Mouse (Mus musculus) hindbrain, postnatal 0 days (tissue): ENCODE data around the gene 4930578C19Rik. TPM values are rescaled to one million over a fixed set of nuclear protein-coding genes. Genes with fewer than 3 reads are reported as not detected.
"Not testable (repeated sequence)": the region's sequence is repeated elsewhere in the genome, so short reads cannot be mapped to it uniquely, and the experiment has no call there.

Experiments used
- ATAC-seq: fragments of 200-750 bp; cut with Nextera tagmentation; 2 replicates; pipeline ENCODE4 v1.8.0; 2017; ENCODE audit warnings: mild to moderate bottlenecking, moderate TSS enrichment, moderate library complexity
- DNase-seq: peaks from one replicate; pipeline ENCODE4 v3.0.0-alpha.2; 2015; ENCODE audit warnings: low spot score
- H3K27ac ChIP-seq: fragments of 300-500 bp; sonication (generic); 2 replicates; pipeline ENCODE4 v1.5.1; 2014; ENCODE audit warnings: mild to moderate bottlenecking
- H3K27me3 ChIP-seq: fragments of 300-500 bp; sonication (generic); 2 replicates; pipeline ENCODE4 v1.6.1; 2014; ENCODE audit warnings: low read length, mixed read lengths; ENCODE audit not compliant: insufficient read depth
- H3K36me3 ChIP-seq: fragments of 300-500 bp; sonication (generic); 2 replicates; pipeline ENCODE4 v1.6.1; 2014; ENCODE audit warnings: low read length, mixed read lengths; ENCODE audit not compliant: insufficient read depth
- H3K4me1 ChIP-seq: fragments of 300-500 bp; sonication (generic); 2 replicates; pipeline ENCODE4 v1.6.1; 2014; ENCODE audit warnings: antibody characterized with exemption, low read length, mixed read lengths; ENCODE audit not compliant: insufficient read depth
- H3K4me2 ChIP-seq: fragments of 300-500 bp; sonication (generic); 2 replicates; pipeline ENCODE4 v1.6.1; 2014; ENCODE audit warnings: low read depth, mild to moderate bottlenecking, low read length, moderate library complexity, mixed read lengths
- H3K4me3 ChIP-seq: fragments of 300-500 bp; sonication (generic); 2 replicates; pipeline ENCODE4 v1.5.1; 2014; ENCODE audit warnings: low read length
- H3K9ac ChIP-seq: fragments of 300-500 bp; sonication (generic); replicated peaks from 2 replicates; pipeline ENCODE4 v1.6.1; 2014; ENCODE audit warnings: mild to moderate bottlenecking, low read length, moderate library complexity, mixed read lengths
- H3K9me3 ChIP-seq: fragments of 300-500 bp; sonication (generic); 2 replicates; pipeline ENCODE4 v1.6.1; 2016; ENCODE audit warnings: low read length, mixed read lengths
- CTCF ChIP-seq: IDR thresholded peaks from 2 replicates; pipeline ENCODE4 v1.5.1; 2016; ENCODE audit warnings: antibody characterized with exemption, control low read depth, low read depth
- WGBS: fragments of 180-500 bp; shearing (Covaris S2); extraction: QIAGEN DNeasy Blood & Tissue Kit; methylation state at CpG from one replicate; pipeline ENCODE4 v1.1.7; 2014; 5-methylcytosine and 5-hydroxymethylcytosine counted together
- polyA plus RNA-seq: library from polyadenylated mRNA; unstranded; fragments of >200 nt; fragmentation: Nextera tagmentation; extraction: Ambion mirVana; gene quantifications from 2 replicates; pipeline ENCODE4 v1.2.1, GENCODE M21; 2015
- total RNA-seq: library from RNA; depleted of rRNA; stranded (reverse); fragments of >200 nt; gene quantifications from 2 replicates; pipeline ENCODE4 v1.2.3, GENCODE M21; 2014

Gene 4930578C19Rik
- total and polyA plus RNA-seq, 2 experiments from 2014 or later, result 0.69 to 2.2 TPM

DNA sequence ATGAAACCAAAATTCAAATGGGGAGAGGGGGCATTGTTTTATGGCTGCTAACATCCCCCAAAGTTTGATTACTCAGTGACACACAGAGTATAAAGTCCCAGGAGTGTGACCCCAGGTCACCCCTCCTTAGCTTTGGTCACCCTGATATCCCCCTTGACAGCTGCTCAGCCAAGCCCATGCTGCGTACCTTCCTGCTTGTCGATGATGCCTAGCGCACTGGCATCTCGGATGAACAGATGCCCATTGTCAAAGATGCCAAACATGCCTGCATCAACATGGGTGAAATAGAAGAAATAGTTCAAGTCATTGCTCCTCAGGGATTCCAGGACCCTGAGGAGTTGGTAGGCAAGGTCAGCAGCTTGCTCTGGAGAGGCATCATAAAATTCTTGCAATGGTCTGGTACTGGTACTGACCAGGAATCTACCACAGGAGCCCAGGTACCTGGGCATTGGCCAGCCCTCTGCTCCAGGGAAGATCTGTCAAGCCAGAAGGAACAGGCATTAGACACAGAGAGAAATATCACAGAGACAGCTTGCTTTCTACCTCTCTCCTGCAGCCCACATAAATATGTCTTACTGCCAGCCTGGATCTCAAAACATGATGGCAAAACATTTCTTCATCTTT is 40.9 kb downstream of the 4930578C19Rik start:
- no peak overlapping the region for H3K4me2 ChIP-seq
- no peak overlapping the region for H3K4me3 ChIP-seq
- TF ChIP-seq CTCF, result no peak
- ATAC-seq (no peak), DNase-seq (no peak)
- H3K9ac ChIP-seq, result no peak overlapping the region
- H3K4me1 ChIP-seq, result no peaks in the 10 kb centered on the region
- H3K36me3 ChIP-seq, result no peaks in the 10 kb centered on the region
- WGBS, result 88% methylated on average over 4 of the region's 4 CpGs
- H3K27ac ChIP-seq, result no peak overlapping the region
- H3K27me3 ChIP-seq, result no peaks in the 10 kb centered on the region
- H3K9me3 ChIP-seq, result no peaks in the 10 kb centered on the region

DNA sequence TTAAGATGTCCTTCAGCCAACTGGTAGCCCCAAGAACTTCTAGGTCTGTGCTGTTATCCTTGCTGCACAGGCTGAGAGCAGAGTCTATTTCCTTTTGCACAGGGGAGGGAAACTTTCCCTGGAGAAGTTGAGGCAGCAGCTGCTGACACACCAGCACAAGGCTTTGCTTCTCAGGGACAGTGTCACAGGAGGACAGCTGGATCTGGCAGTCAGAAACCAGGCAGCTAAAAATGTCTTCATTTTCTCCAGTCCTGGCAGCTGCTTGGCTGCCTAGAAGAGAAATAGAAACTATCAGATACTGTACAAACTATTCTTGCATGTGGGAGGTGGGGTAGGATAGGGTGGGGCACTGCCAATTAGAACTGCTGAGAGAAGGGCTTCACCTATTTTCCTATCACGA is 42.2 kb downstream of the 4930578C19Rik start:
- no peak for ATAC-seq
- WGBS, result 66% methylated on average over 1 of the region's 1 CpGs

DNA sequence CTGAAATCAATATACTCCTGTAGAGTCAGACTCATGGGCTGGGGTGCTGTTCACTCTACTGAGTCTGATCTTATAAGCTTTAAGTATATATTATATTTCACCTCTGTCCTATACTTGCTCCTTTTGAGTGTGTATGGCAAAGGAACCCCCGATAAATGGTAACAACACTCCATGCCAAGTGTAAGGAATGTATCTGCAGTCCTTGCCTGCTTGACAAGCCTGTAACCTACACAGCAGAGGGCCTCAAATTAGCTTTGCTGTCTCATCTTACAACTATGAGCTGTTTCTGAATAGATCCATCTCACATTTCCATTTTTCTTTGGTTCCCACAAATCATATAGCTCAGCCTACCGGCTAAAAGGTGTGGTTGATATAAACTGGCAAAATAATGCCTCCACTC is 46.6 kb downstream of the 4930578C19Rik start:
- H3K4me1 ChIP-seq, result no peaks in the 10 kb centered on the region
- no peaks in the 10 kb centered on the region for H3K36me3 ChIP-seq
- H3K9ac ChIP-seq, result no peak overlapping the region
- no peak overlapping the region for H3K27ac ChIP-seq
- no peaks in the 10 kb centered on the region for H3K27me3 ChIP-seq
- no peak overlapping the region for H3K4me2 ChIP-seq
- ATAC-seq, result no peak
- 93% methylated on average over 2 of the region's 2 CpGs for WGBS
- DNase-seq, result no peak
- no peak overlapping the region for H3K4me3 ChIP-seq
- TF ChIP-seq CTCF, result no peak
- H3K9me3 ChIP-seq, result no peaks in the 10 kb centered on the region

More for the DNA sequence above, 42.2 kb downstream of the 4930578C19Rik start:
- no peak for DNase-seq
- no peaks in the 10 kb centered on the region for H3K4me1 ChIP-seq
- no peak overlapping the region for H3K4me3 ChIP-seq
- H3K27ac ChIP-seq, result no peak overlapping the region
- H3K36me3 ChIP-seq, result no peaks in the 10 kb centered on the region
- TF ChIP-seq CTCF, result no peak
- no peaks in the 10 kb centered on the region for H3K27me3 ChIP-seq
- no peak overlapping the region for H3K4me2 ChIP-seq
- no peak overlapping the region for H3K9ac ChIP-seq
- no peaks in the 10 kb centered on the region for H3K9me3 ChIP-seq

DNA sequence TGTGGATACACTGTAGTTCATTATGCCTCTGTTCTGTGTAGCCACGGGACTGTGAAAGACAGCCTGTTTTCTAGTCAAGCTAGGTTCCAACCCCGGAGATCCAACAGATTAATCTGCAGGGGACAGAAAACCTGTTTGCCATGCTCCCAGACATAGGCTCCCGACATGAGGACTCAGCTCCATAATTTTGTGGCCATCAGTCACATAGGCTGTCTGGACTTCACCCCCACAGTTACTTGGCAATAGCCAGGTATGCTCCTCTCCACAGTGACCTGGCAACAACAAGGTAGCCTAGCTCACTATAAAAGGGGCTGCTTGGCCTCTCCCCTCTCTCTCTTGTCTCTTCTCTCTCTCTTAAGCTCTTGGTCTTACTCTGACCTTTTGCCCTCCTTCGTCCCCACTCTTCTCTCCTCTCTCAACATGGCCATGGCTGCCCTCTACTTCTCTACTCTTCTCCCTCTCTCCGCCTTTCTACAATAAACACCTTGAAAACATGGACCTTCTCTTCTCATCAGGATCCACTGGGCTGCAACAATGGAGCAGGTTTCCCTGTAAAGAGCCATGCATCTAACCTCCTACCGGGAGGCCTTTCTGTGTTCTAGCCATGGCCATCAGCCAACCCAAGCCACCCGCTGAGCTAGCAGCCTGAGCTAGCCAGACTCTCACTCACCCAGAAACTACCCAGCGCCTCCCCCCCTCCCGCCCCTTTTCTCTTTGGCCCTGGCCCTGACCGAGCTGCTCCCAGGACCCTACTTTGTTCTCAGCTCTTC is 49.9 kb downstream of the 4930578C19Rik start:
- 81% methylated on average over 10 of the region's 10 CpGs for WGBS
- Histone ChIP-seq H3K4me3 (no peak overlapping the region), H3K9ac (no peak overlapping the region), H3K4me2 (no peak overlapping the region), H3K27me3 (no peaks in the 10 kb centered on the region), H3K36me3 (no peaks in the 10 kb centered on the region), H3K4me1 (no peaks in the 10 kb centered on the region), H3K9me3 (no peaks in the 10 kb centered on the region), H3K27ac (no peak overlapping the region)
- TF ChIP-seq CTCF, result no peak
- ATAC-seq (no peak), DNase-seq (no peak)

DNA sequence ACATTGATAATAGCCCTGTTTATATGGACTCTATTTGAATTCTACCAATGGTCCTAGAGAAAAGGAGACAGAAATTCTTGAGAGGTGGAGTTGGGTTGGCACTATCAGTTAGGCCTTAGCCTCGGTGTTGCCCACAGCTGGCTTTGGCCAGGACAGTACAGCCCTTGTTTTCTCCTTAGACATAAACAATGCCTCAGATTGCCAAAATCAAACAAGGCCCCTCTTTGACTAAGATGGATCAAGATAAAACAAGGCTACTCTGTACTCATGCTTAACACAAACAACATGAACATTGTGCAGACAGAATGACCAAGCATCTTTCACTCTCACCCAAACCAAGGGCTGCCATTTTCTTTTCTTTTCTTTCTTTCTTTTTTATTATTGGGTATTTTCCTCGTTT is 51.6 kb downstream of the 4930578C19Rik start:
- no peaks in the 10 kb centered on the region for H3K36me3 ChIP-seq
- H3K4me1 ChIP-seq, result no peaks in the 10 kb centered on the region
- 53% methylated on average over 2 of the region's 2 CpGs for WGBS
- no peak overlapping the region for H3K4me3 ChIP-seq
- TF ChIP-seq CTCF, result no peak
- H3K9ac ChIP-seq, result no peak overlapping the region
- DNase-seq (no peak), ATAC-seq (no peak)
- H3K27me3 ChIP-seq, result no peaks in the 10 kb centered on the region
- H3K9me3 ChIP-seq, result no peaks in the 10 kb centered on the region
- H3K4me2 ChIP-seq, result no peak overlapping the region
- no peak overlapping the region for H3K27ac ChIP-seq

DNA sequence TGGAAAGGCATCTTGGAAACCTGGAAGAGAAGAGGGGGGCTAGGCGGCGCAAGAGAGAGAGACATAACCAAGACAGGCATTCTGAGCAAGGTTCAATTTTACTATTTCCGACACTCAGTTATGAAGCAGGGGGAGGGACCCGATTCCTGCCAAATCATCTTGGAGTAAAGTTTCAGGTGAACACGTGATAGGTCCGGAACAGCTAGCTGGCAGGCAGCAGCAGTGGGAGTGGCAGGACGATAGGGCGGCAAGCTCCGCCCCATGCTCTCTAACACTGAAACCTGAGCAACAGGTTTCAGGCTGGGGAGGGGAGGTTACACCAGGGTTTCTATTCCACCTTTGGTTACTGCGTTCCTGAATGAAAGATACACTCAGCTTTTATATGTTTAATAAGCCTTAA is 58.9 kb downstream of the 4930578C19Rik start:
- DNase-seq, result no peak
- ATAC-seq, result no peak
- H3K4me2 ChIP-seq, result no peak overlapping the region
- no peaks in the 10 kb centered on the region for H3K36me3 ChIP-seq
- no peak overlapping the region for H3K4me3 ChIP-seq
- no peaks in the 10 kb centered on the region for H3K4me1 ChIP-seq
- no peaks in the 10 kb centered on the region for H3K27me3 ChIP-seq
- no peak for TF ChIP-seq CTCF
- no peak overlapping the region for H3K9ac ChIP-seq
- 69% methylated on average over 10 of the region's 10 CpGs for WGBS
- H3K9me3 ChIP-seq, result no peaks in the 10 kb centered on the region
- no peak overlapping the region for H3K27ac ChIP-seq

DNA sequence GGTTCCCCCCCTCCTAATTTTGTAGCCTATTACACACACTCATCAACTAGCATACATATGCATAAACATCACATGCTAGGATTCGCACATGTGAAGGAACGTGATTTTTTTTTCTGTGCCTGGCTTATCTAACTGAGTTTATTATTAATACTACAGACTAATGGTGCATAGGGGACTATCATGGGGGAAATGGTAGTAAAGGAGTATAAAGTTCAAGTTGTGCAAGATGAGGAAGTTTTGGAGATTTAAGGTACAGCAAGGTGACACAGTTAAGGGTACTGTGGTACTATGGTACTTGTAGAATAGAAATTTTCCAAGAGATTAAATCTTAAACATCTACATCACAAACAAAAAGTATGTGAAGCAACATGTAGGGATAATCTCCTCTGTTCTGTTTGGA is 64.5 kb downstream of the 4930578C19Rik start:
- H3K4me2 ChIP-seq, result no peak overlapping the region
- no peaks in the 10 kb centered on the region for H3K9me3 ChIP-seq
- no peak overlapping the region for H3K9ac ChIP-seq
- H3K27me3 ChIP-seq, result no peaks in the 10 kb centered on the region
- no peaks in the 10 kb centered on the region for H3K36me3 ChIP-seq
- TF ChIP-seq CTCF, result no peak
- H3K4me1 ChIP-seq, result no peaks in the 10 kb centered on the region
- DNase-seq (no peak), ATAC-seq (no peak)
- no peak overlapping the region for H3K27ac ChIP-seq
- 87% methylated on average over 2 of the region's 2 CpGs for WGBS
- H3K4me3 ChIP-seq, result no peak overlapping the region

DNA sequence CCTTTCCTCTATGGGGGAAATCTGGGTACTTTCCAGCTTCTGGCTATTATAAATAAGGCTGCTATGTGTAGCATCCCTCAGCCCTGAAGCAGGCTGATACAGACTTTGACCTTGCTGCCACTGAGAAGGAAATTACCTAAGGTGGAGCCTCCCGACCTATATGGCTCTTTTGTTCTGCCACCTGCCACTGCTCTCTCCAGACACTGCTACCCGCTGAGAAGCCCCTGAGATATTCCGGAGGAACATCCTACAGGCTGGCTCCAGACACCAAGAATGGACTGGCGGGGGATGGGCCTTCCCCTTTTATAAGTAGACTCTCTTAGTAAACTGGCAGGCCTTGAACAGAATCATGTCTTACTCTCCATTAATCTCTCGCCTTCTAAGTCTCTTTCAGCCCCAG is 77.0 kb downstream of the 4930578C19Rik start:
- not testable (repeated sequence) for H3K27ac ChIP-seq, H3K36me3 ChIP-seq, ATAC-seq, H3K9ac ChIP-seq, H3K4me3 ChIP-seq, H3K9me3 ChIP-seq, H3K4me1 ChIP-seq, DNase-seq, H3K4me2 ChIP-seq, H3K27me3 ChIP-seq
- 74% methylated on average over 5 of the region's 5 CpGs for WGBS
